Mouse (Mus musculus): Measurements from ENCODE around the gene Arid1b. TPM values are rescaled to one million over a fixed set of nuclear protein-coding genes. Genes with fewer than 3 reads are reported as not detected.

The Arid1b gene
- polyA plus RNA-seq, 1 experiment from 2014 or later: 9.6 TPM

- Histone ChIP-seq H3K4me2 (ENCODE audit: low read length) (no peak overlapping the region), H3K9me3 (ENCODE audit: control insufficient read depth, low read length) (no peaks in the 10 kb centered on the region), H3K4me3 (ENCODE audit: low read length) (no peak overlapping the region), H3K27ac (ENCODE audit: low read depth, low read length) (no peak overlapping the region), H3K36me3 (ENCODE audit: control insufficient read depth, insufficient read depth, low read length) (no peaks in the 10 kb centered on the region), H3K9ac (ENCODE audit: low read depth, low read length) (no peak overlapping the region), H3K27me3 (replicated peaks; ENCODE audit: control insufficient read depth, insufficient read depth, low read length) (no peaks in the 10 kb centered on the region), H3K4me1 (ENCODE audit: control insufficient read depth, insufficient read depth, low read depth, low read length) (peaks cover 12% of the 10 kb centered on the region)
- no peak for ATAC-seq
- 76% methylated on average over 6 of the region's 6 CpGs for WGBS
These were observed 149.8 kb downstream of the Arid1b start for GRCm38 (mm10) chr17:5143735-5144439.

GRCm38 (mm10) chr17:5150660-5151063 is 156.5 kb downstream of the Arid1b start:
- Histone ChIP-seq H3K9me3 (ENCODE audit: control insufficient read depth, low read length) (no peaks in the 10 kb centered on the region), H3K4me2 (ENCODE audit: low read length) (no peak overlapping the region), H3K4me1 (ENCODE audit: control insufficient read depth, insufficient read depth, low read depth, low read length) (peaks cover 9% of the 10 kb centered on the region), H3K4me3 (ENCODE audit: low read length) (no peak overlapping the region), H3K36me3 (ENCODE audit: control insufficient read depth, insufficient read depth, low read length) (no peaks in the 10 kb centered on the region), H3K27me3 (replicated peaks; ENCODE audit: control insufficient read depth, insufficient read depth, low read length) (no peaks in the 10 kb centered on the region), H3K27ac (ENCODE audit: low read depth, low read length) (peak overlapping the region; percentile 39; the same call in 1 of the 2 replicates), H3K9ac (ENCODE audit: low read depth, low read length) (no peak overlapping the region)
- 63% methylated on average over 7 of the region's 7 CpGs for WGBS
- peak; percentile 49; the same call in 1 of the 2 replicates for ATAC-seq

GRCm38 (mm10) chr17:5151852-5152251 is 157.7 kb downstream of the Arid1b start:
- H3K9ac ChIP-seq (ENCODE audit: low read depth, low read length): no peak overlapping the region
- H3K27me3 ChIP-seq (replicated peaks; ENCODE audit: control insufficient read depth, insufficient read depth, low read length): no peaks in the 10 kb centered on the region
- peak overlapping the region; percentile 39; the same call in 1 of the 2 replicates for H3K27ac ChIP-seq (ENCODE audit: low read depth, low read length)
- no peak overlapping the region for H3K4me3 ChIP-seq (ENCODE audit: low read length)
- no peaks in the 10 kb centered on the region for H3K9me3 ChIP-seq (ENCODE audit: control insufficient read depth, low read length)
- WGBS: 53% methylated on average over 11 of the region's 11 CpGs
- peaks cover 9% of the 10 kb centered on the region for H3K4me1 ChIP-seq (ENCODE audit: control insufficient read depth, insufficient read depth, low read depth, low read length)
- peak; percentile 59 for ATAC-seq
- H3K4me2 ChIP-seq (ENCODE audit: low read length): no peak overlapping the region
- no peaks in the 10 kb centered on the region for H3K36me3 ChIP-seq (ENCODE audit: control insufficient read depth, insufficient read depth, low read length)

GRCm38 (mm10) chr17:5153461-5153860 is 159.3 kb downstream of the Arid1b start:
- Histone ChIP-seq H3K9me3 (ENCODE audit: control insufficient read depth, low read length) (no peaks in the 10 kb centered on the region), H3K4me3 (ENCODE audit: low read length) (no peak overlapping the region), H3K27ac (ENCODE audit: low read depth, low read length) (no peak overlapping the region), H3K4me1 (ENCODE audit: control insufficient read depth, insufficient read depth, low read depth, low read length) (peaks cover 9% of the 10 kb centered on the region), H3K4me2 (ENCODE audit: low read length) (no peak overlapping the region), H3K9ac (ENCODE audit: low read depth, low read length) (no peak overlapping the region), H3K36me3 (ENCODE audit: control insufficient read depth, insufficient read depth, low read length) (no peaks in the 10 kb centered on the region), H3K27me3 (replicated peaks; ENCODE audit: control insufficient read depth, insufficient read depth, low read length) (no peaks in the 10 kb centered on the region)
- no peak for ATAC-seq
- WGBS: 67% methylated on average over 2 of the region's 2 CpGs

- WGBS: 72% methylated on average over 6 of the region's 6 CpGs
- Histone ChIP-seq H3K27me3 (replicated peaks; ENCODE audit: control insufficient read depth, insufficient read depth, low read length) (no peaks in the 10 kb centered on the region), H3K9ac (ENCODE audit: low read depth, low read length) (no peak overlapping the region), H3K9me3 (ENCODE audit: control insufficient read depth, low read length) (no peaks in the 10 kb centered on the region), H3K4me3 (ENCODE audit: low read length) (no peak overlapping the region), H3K4me1 (ENCODE audit: control insufficient read depth, insufficient read depth, low read depth, low read length) (peaks cover 9% of the 10 kb centered on the region), H3K4me2 (ENCODE audit: low read length) (no peak overlapping the region), H3K36me3 (ENCODE audit: control insufficient read depth, insufficient read depth, low read length) (no peaks in the 10 kb centered on the region), H3K27ac (ENCODE audit: low read depth, low read length) (no peak overlapping the region)
- 0 out of 2 replicates have a peak, but pooled peaks have one; percentile 5 for ATAC-seq
These were observed 160.2 kb downstream of the Arid1b start for GRCm38 (mm10) chr17:5154322-5154721.

- Histone ChIP-seq H3K4me1 (ENCODE audit: control insufficient read depth, insufficient read depth, low read depth, low read length) (peaks cover 6% of the 10 kb centered on the region), H3K9ac (ENCODE audit: low read depth, low read length) (no peak overlapping the region), H3K27ac (ENCODE audit: low read depth, low read length) (no peak overlapping the region), H3K27me3 (replicated peaks; ENCODE audit: control insufficient read depth, insufficient read depth, low read length) (no peaks in the 10 kb centered on the region), H3K4me2 (ENCODE audit: low read length) (no peak overlapping the region), H3K36me3 (ENCODE audit: control insufficient read depth, insufficient read depth, low read length) (no peaks in the 10 kb centered on the region), H3K9me3 (ENCODE audit: control insufficient read depth, low read length) (no peaks in the 10 kb centered on the region), H3K4me3 (ENCODE audit: low read length) (no peak overlapping the region)
- 72% methylated on average over 7 of the region's 7 CpGs for WGBS
- no peak for ATAC-seq
These were observed 163.5 kb downstream of the Arid1b start for GRCm38 (mm10) chr17:5157609-5158008.

GRCm38 (mm10) chr17:5162525-5162924 is 168.4 kb downstream of the Arid1b start:
- Histone ChIP-seq H3K9me3 (ENCODE audit: control insufficient read depth, low read length) (no peaks in the 10 kb centered on the region), H3K4me3 (ENCODE audit: low read length) (no peak overlapping the region), H3K27ac (ENCODE audit: low read depth, low read length) (no peak overlapping the region), H3K4me2 (ENCODE audit: low read length) (no peak overlapping the region), H3K9ac (ENCODE audit: low read depth, low read length) (no peak overlapping the region), H3K27me3 (replicated peaks; ENCODE audit: control insufficient read depth, insufficient read depth, low read length) (no peaks in the 10 kb centered on the region), H3K36me3 (ENCODE audit: control insufficient read depth, insufficient read depth, low read length) (no peaks in the 10 kb centered on the region), H3K4me1 (ENCODE audit: control insufficient read depth, insufficient read depth, low read depth, low read length) (peaks cover 9% of the 10 kb centered on the region)
- no peak for ATAC-seq
- 45% methylated on average over 2 of the region's 2 CpGs for WGBS

GRCm38 (mm10) chr17:5163251-5163826 is 169.2 kb downstream of the Arid1b start:
- WGBS: 87% methylated on average over 7 of the region's 7 CpGs
- Histone ChIP-seq H3K4me3 (ENCODE audit: low read length) (no peak overlapping the region), H3K4me2 (ENCODE audit: low read length) (no peak overlapping the region), H3K9ac (ENCODE audit: low read depth, low read length) (no peak overlapping the region), H3K36me3 (ENCODE audit: control insufficient read depth, insufficient read depth, low read length) (no peaks in the 10 kb centered on the region), H3K9me3 (ENCODE audit: control insufficient read depth, low read length) (no peaks in the 10 kb centered on the region), H3K4me1 (ENCODE audit: control insufficient read depth, insufficient read depth, low read depth, low read length) (peaks cover 9% of the 10 kb centered on the region), H3K27ac (ENCODE audit: low read depth, low read length) (peak overlapping the region; percentile 23; the same call in 1 of the 2 replicates), H3K27me3 (replicated peaks; ENCODE audit: control insufficient read depth, insufficient read depth, low read length) (no peaks in the 10 kb centered on the region)
- no peak for ATAC-seq

- no peaks in the 10 kb centered on the region for H3K9me3 ChIP-seq (ENCODE audit: control insufficient read depth, low read length)
- H3K4me3 ChIP-seq (ENCODE audit: low read length): no peak overlapping the region
- no peak overlapping the region for H3K4me2 ChIP-seq (ENCODE audit: low read length)
- peaks cover 17% of the 10 kb centered on the region for H3K4me1 ChIP-seq (ENCODE audit: control insufficient read depth, insufficient read depth, low read depth, low read length)
- no peak overlapping the region for H3K9ac ChIP-seq (ENCODE audit: low read depth, low read length)
- H3K27ac ChIP-seq (ENCODE audit: low read depth, low read length): no peak overlapping the region
- no peaks in the 10 kb centered on the region for H3K27me3 ChIP-seq (replicated peaks; ENCODE audit: control insufficient read depth, insufficient read depth, low read length)
- ATAC-seq: no peak
- 86% methylated on average over 4 of the region's 4 CpGs for WGBS
- H3K36me3 ChIP-seq (ENCODE audit: control insufficient read depth, insufficient read depth, low read length): no peaks in the 10 kb centered on the region
These were observed 170.7 kb downstream of the Arid1b start for GRCm38 (mm10) chr17:5164794-5165193.

Data from hindbrain, embryonic 16.5 days (tissue).